Mouse (Mus musculus) embryonic facial prominence, embryonic 15.5 days (tissue): ENCODE measurements around the gene Siae. TPM values are rescaled to one million over a fixed set of nuclear protein-coding genes. Genes with fewer than 3 reads are reported as not detected.

Experiments
- ATAC-seq: fragments of 200-750 bp; cut with Nextera tagmentation; 2 replicates; pipeline ENCODE4 v1.8.0; 2017; ENCODE audit warnings: low read depth, moderate TSS enrichment; ENCODE audit not compliant: insufficient number of reproducible peaks, low FRiP score, low TSS enrichment
- H3K27ac ChIP-seq: fragments of 300-500 bp; sonication (generic); replicated peaks from 2 replicates; pipeline ENCODE4 v1.5.1; 2015; ENCODE audit warnings: mild to moderate bottlenecking, inconsistent platforms
- H3K27me3 ChIP-seq: fragments of 300-500 bp; sonication (generic); 2 replicates; pipeline ENCODE4 v1.6.1; 2015; ENCODE audit warnings: inconsistent platforms
- H3K36me3 ChIP-seq: fragments of 300-500 bp; sonication (generic); 2 replicates; pipeline ENCODE4 v1.6.1; 2015; ENCODE audit warnings: mild to moderate bottlenecking, inconsistent platforms
- H3K4me1 ChIP-seq: fragments of 300-500 bp; sonication (generic); 2 replicates; pipeline ENCODE4 v1.6.1; 2015; ENCODE audit warnings: inconsistent platforms
- H3K4me2 ChIP-seq: fragments of 300-500 bp; sonication (generic); replicated peaks from 2 replicates; pipeline ENCODE4 v1.6.1; 2015; ENCODE audit warnings: mild to moderate bottlenecking, inconsistent platforms
- H3K4me3 ChIP-seq: fragments of 300-500 bp; sonication (generic); replicated peaks from 2 replicates; pipeline ENCODE4 v1.5.1; 2015; ENCODE audit warnings: mild to moderate bottlenecking, inconsistent platforms
- H3K9ac ChIP-seq: fragments of 300-500 bp; sonication (generic); 2 replicates; pipeline ENCODE4 v1.6.1; 2015; ENCODE audit warnings: inconsistent platforms
- H3K9me3 ChIP-seq: fragments of 300-500 bp; sonication (generic); replicated peaks from 2 replicates; pipeline ENCODE4 v1.6.1; 2016; ENCODE audit warnings: inconsistent platforms
- WGBS: fragments of 180-500 bp; shearing (Covaris S2); methylation state at CpG from one replicate; pipeline ENCODE4 v1.1.7; 2015; 5-methylcytosine and 5-hydroxymethylcytosine counted together
- polyA plus RNA-seq: library from polyadenylated mRNA; unstranded; fragments of >200 nt; fragmentation: Nextera tagmentation; extraction: Ambion mirVana; gene quantifications from 2 replicates; pipeline ENCODE4 v1.2.1, GENCODE M21; 2015

Gene Siae
- polyA plus RNA-seq, 1 experiment from 2014 or later, result 10.9 TPM

GRCm38 (mm10) chr9:37541851-37542642 is 13.5 kb upstream of the Siae start:
- Histone ChIP-seq H3K4me3 (no peak overlapping the region), H3K9ac (no peak overlapping the region), H3K4me2 (no peak overlapping the region), H3K4me1 (peaks cover 18% of the 10 kb centered on the region), H3K36me3 (no peaks in the 10 kb centered on the region), H3K27me3 (peaks cover 19% of the 10 kb centered on the region), H3K9me3 (no peaks in the 10 kb centered on the region), H3K27ac (no peak overlapping the region)
- WGBS, result 65% methylated on average over 7 of the region's 7 CpGs
- ATAC-seq, result no peak

GRCm38 (mm10) chr9:37543869-37544440 is 11.5 kb upstream of the Siae start:
- Histone ChIP-seq H3K36me3 (no peaks in the 10 kb centered on the region), H3K4me1 (peaks cover 18% of the 10 kb centered on the region), H3K27me3 (peaks cover 28% of the 10 kb centered on the region), H3K4me3 (peak overlapping the region; percentile 42), H3K9ac (no peak overlapping the region), H3K4me2 (peak overlapping the region; percentile 59), H3K27ac (no peak overlapping the region), H3K9me3 (no peaks in the 10 kb centered on the region)
- WGBS, result 30% methylated on average over 12 of the region's 12 CpGs
- no peak for ATAC-seq

- Histone ChIP-seq H3K27me3 (peaks cover 34% of the 10 kb centered on the region), H3K9ac (no peak overlapping the region)
- ATAC-seq, result peak; percentile 21; the same call in 1 of the 2 replicates
Observed at GRCm38 (mm10) chr9:37544447-37545165, 10.9 kb upstream of the Siae start.

GRCm38 (mm10) chr9:37545166-37545610 is 10.3 kb upstream of the Siae start:
- peak; percentile 17; the same call in 1 of the 2 replicates for ATAC-seq

More at GRCm38 (mm10) chr9:37544447-37545165, 10.9 kb upstream of the Siae start:
- Histone ChIP-seq H3K27ac (no peak overlapping the region), H3K4me3 (peak overlapping the region; percentile 42), H3K4me1 (peaks cover 12% of the 10 kb centered on the region), H3K36me3 (no peaks in the 10 kb centered on the region), H3K4me2 (peak overlapping the region; percentile 59), H3K9me3 (no peaks in the 10 kb centered on the region)
- under 1% methylated on average over 29 of the region's 29 CpGs for WGBS

GRCm38 (mm10) chr9:37545847-37546452 is 9.5 kb upstream of the Siae start:
- Histone ChIP-seq H3K27me3 (peaks cover 47% of the 10 kb centered on the region), H3K4me1 (peaks cover 12% of the 10 kb centered on the region), H3K36me3 (no peaks in the 10 kb centered on the region), H3K9ac (no peak overlapping the region), H3K4me2 (no peak overlapping the region), H3K9me3 (no peaks in the 10 kb centered on the region), H3K27ac (no peak overlapping the region), H3K4me3 (no peak overlapping the region)
- 19% methylated on average over 27 of the region's 27 CpGs for WGBS
- ATAC-seq, result no peak

More at GRCm38 (mm10) chr9:37545166-37545610, 10.3 kb upstream of the Siae start:
- H3K36me3 ChIP-seq, result no peaks in the 10 kb centered on the region
- peaks cover 12% of the 10 kb centered on the region for H3K4me1 ChIP-seq
- H3K9me3 ChIP-seq, result no peaks in the 10 kb centered on the region
- H3K4me2 ChIP-seq, result peak overlapping the region; percentile 59
- WGBS, result 7% methylated on average over 17 of the region's 17 CpGs
- H3K27ac ChIP-seq, result no peak overlapping the region
- peak overlapping the region; percentile 42 for H3K4me3 ChIP-seq
- no peak overlapping the region for H3K9ac ChIP-seq
- H3K27me3 ChIP-seq, result peaks cover 40% of the 10 kb centered on the region

GRCm38 (mm10) chr9:37546889-37547288 is 8.6 kb upstream of the Siae start:
- Histone ChIP-seq H3K4me1 (peaks cover 15% of the 10 kb centered on the region), H3K4me2 (no peak overlapping the region), H3K9me3 (no peaks in the 10 kb centered on the region), H3K27me3 (peaks cover 56% of the 10 kb centered on the region), H3K36me3 (no peaks in the 10 kb centered on the region), H3K9ac (no peak overlapping the region), H3K27ac (no peak overlapping the region), H3K4me3 (no peak overlapping the region)
- no peak for ATAC-seq
- WGBS, result 72% methylated on average over 1 of the region's 1 CpGs

GRCm38 (mm10) chr9:37550435-37550834 is 5.1 kb upstream of the Siae start:
- WGBS, result 67% methylated on average over 1 of the region's 1 CpGs
- peaks cover 23% of the 10 kb centered on the region for H3K4me1 ChIP-seq
- H3K9me3 ChIP-seq, result no peaks in the 10 kb centered on the region
- H3K4me3 ChIP-seq, result no peak overlapping the region
- peaks cover 62% of the 10 kb centered on the region for H3K27me3 ChIP-seq
- H3K4me2 ChIP-seq, result no peak overlapping the region
- no peak for ATAC-seq
- no peaks in the 10 kb centered on the region for H3K36me3 ChIP-seq
- H3K9ac ChIP-seq, result no peak overlapping the region
- no peak overlapping the region for H3K27ac ChIP-seq

- no peak overlapping the region for H3K27ac ChIP-seq
- no peaks in the 10 kb centered on the region for H3K9me3 ChIP-seq
- H3K9ac ChIP-seq, result 0 out of 2 replicates have a peak overlapping the region, but pooled peaks have one; percentile 18
- peaks cover 30% of the 10 kb centered on the region for H3K4me1 ChIP-seq
- no peaks in the 10 kb centered on the region for H3K36me3 ChIP-seq
- peaks cover 55% of the 10 kb centered on the region for H3K27me3 ChIP-seq
- peak overlapping the region; percentile 95 for H3K4me2 ChIP-seq
- 2% methylated on average over 23 of the region's 23 CpGs for WGBS
- H3K4me3 ChIP-seq, result peak overlapping the region; percentile 47
- no peak for ATAC-seq
Observed at GRCm38 (mm10) chr9:37551751-37552531, 3.6 kb upstream of the Siae start.

- Histone ChIP-seq H3K9me3 (no peaks in the 10 kb centered on the region), H3K27ac (no peak within 1 kb of the TSS), H3K9ac (0 out of 2 replicates have a peak within 1 kb of the TSS, but pooled peaks have one; percentile 18), H3K27me3 (peaks cover 51% of the 10 kb centered on the region), H3K4me1 (peaks cover 30% of the 10 kb centered on the region), H3K4me2 (peak within 1 kb of the TSS; percentile 95), H3K4me3 (peak within 1 kb of the TSS; percentile 47), H3K36me3 (no peaks in the 10 kb centered on the region)
- ATAC-seq, result peak; percentile 87
- WGBS, result 4% methylated on average over 31 of the region's 31 CpGs
Observed at GRCm38 (mm10) chr9:37552536-37553293, 2.8 kb upstream of the Siae start, which contains the start of gene Nrgn. Gene Nrgn (minus strand): TSS chr9:37552904.

- WGBS, result 89% methylated on average over 1 of the region's 1 CpGs
- Histone ChIP-seq H3K9me3 (no peaks in the 10 kb centered on the region), H3K4me1 (peaks cover 30% of the 10 kb centered on the region), H3K4me2 (no peak overlapping the region), H3K36me3 (no peaks in the 10 kb centered on the region), H3K4me3 (no peak overlapping the region), H3K27ac (no peak overlapping the region), H3K27me3 (peaks cover 40% of the 10 kb centered on the region), H3K9ac (no peak overlapping the region)
- ATAC-seq, result no peak
Observed at GRCm38 (mm10) chr9:37554279-37554678, 1.2 kb upstream of the Siae start.
